ENCODE assay signal across 32 mouse cellular contexts in the genomic region with DNA sequence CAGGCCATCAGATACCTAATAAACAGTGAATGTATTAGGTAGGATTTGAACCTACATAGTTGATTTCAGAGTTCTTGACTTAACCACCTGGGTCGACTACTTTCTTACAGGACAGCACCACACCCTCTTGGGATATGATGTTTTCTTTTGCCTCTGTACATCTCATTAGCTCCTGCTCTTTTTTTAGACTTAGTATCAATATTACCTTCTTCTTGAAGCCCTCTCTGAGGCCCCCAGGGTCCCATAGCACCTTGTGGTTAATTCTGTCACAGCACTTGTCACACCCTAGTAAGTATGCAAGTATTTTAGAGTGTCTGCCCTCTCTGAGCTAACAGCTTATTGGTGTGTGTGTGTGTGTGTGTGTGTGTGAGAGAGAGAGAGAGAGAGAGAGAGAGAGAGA.
"Had no signal": no experiment of that assay in that cellular context is flagged by ENCODE, and none has a peak within 500 bp of the region (broad histone marks: within the 10 kb centered on the region; RNA-seq: fewer than 3 reads in every experiment).

No protein-coding gene starts in this region.

- ATAC-seq: liver, embryonic 12.5 days; liver, postnatal 0 days; lung, postnatal 0 days; midbrain, embryonic 13.5 days; midbrain, embryonic 15.5 days; midbrain, embryonic 16.5 days had no signal

- H3K4me3 ChIP-seq: limb, embryonic 10.5 days; limb, embryonic 12.5 days; limb, embryonic 13.5 days; limb, embryonic 15.5 days; liver, embryonic 12.5 days; liver, embryonic 13.5 days; liver, embryonic 15.5 days; lung, embryonic 15.5 days; megakaryocyte, embryonic 14.5 days; midbrain, embryonic 10.5 days; midbrain, embryonic 12.5 days; midbrain, embryonic 13.5 days; midbrain, embryonic 15.5 days; myocyte; neural tube, embryonic 12.5 days had no signal

- H3K9ac ChIP-seq: limb, embryonic 12.5 days; limb, embryonic 13.5 days; limb, embryonic 15.5 days; liver, embryonic 12.5 days; liver, embryonic 13.5 days; liver, embryonic 14.5 days; liver, embryonic 15.5 days; liver, postnatal 0 days; lung, embryonic 14.5 days; lung, embryonic 15.5 days; midbrain, embryonic 12.5 days; midbrain, embryonic 13.5 days; midbrain, embryonic 15.5 days; neural tube, embryonic 12.5 days had no signal

- DNase-seq: left cerebral cortex, postnatal 4 days; liver; liver, embryonic 13.5 days; liver, postnatal 0 days; lung, adult 18-20 months; lung, adult 2 months; lung, embryonic 14.5 days; lung, postnatal 10 days; lung, postnatal 14 days; lung, postnatal 36 days; lung, postnatal 4 days; midbrain, embryonic 14.5 days had no signal

- H3K4me2 ChIP-seq: limb, embryonic 12.5 days; limb, embryonic 13.5 days; limb, embryonic 15.5 days; liver, embryonic 11.5 days; liver, embryonic 12.5 days; liver, embryonic 13.5 days; liver, embryonic 15.5 days; lung, embryonic 14.5 days; lung, embryonic 15.5 days; midbrain, embryonic 11.5 days; midbrain, embryonic 12.5 days; midbrain, embryonic 13.5 days; midbrain, embryonic 15.5 days; neural tube, embryonic 12.5 days had no signal

- H3K4me1 ChIP-seq: limb, embryonic 10.5 days; limb, embryonic 12.5 days; limb, embryonic 13.5 days; limb, embryonic 15.5 days; liver, embryonic 12.5 days; liver, embryonic 13.5 days; liver, embryonic 15.5 days; lung, embryonic 15.5 days; megakaryocyte, embryonic 14.5 days; midbrain, embryonic 10.5 days; midbrain, embryonic 12.5 days; midbrain, embryonic 13.5 days; midbrain, embryonic 15.5 days; neural tube, embryonic 12.5 days had no signal

- H3K9me3 ChIP-seq: limb, embryonic 10.5 days; limb, embryonic 12.5 days; limb, embryonic 13.5 days; limb, embryonic 15.5 days; liver, embryonic 12.5 days; liver, embryonic 13.5 days; liver, embryonic 15.5 days; lung, embryonic 15.5 days; midbrain, embryonic 10.5 days; midbrain, embryonic 12.5 days; midbrain, embryonic 13.5 days; midbrain, embryonic 15.5 days; neural tube, embryonic 12.5 days had no signal

- H3K27me3 ChIP-seq: limb, embryonic 12.5 days; limb, embryonic 13.5 days; limb, embryonic 15.5 days; liver, embryonic 12.5 days; liver, embryonic 13.5 days; liver, embryonic 15.5 days; lung, embryonic 15.5 days; megakaryocyte, embryonic 14.5 days; midbrain, embryonic 12.5 days; midbrain, embryonic 13.5 days; midbrain, embryonic 15.5 days; neural tube, embryonic 12.5 days had no signal

- H3K36me3 ChIP-seq: limb, embryonic 10.5 days; limb, embryonic 12.5 days; limb, embryonic 13.5 days; limb, embryonic 15.5 days; liver, embryonic 12.5 days; liver, embryonic 13.5 days; liver, embryonic 15.5 days; lung, embryonic 15.5 days; midbrain, embryonic 10.5 days; midbrain, embryonic 12.5 days; midbrain, embryonic 13.5 days; midbrain, embryonic 15.5 days; neural tube, embryonic 12.5 days had no signal

- H3K27ac ChIP-seq: limb, embryonic 10.5 days; limb, embryonic 12.5 days; limb, embryonic 13.5 days; limb, embryonic 15.5 days; liver, embryonic 12.5 days; liver, embryonic 13.5 days; liver, embryonic 14.5 days; liver, embryonic 15.5 days; lung, embryonic 15.5 days; macrophage; midbrain, embryonic 10.5 days; midbrain, embryonic 12.5 days; midbrain, embryonic 13.5 days; midbrain, embryonic 15.5 days; neural tube, embryonic 12.5 days had no signal
